Mouse (Mus musculus): ENCODE results near the gene Cfdp1. TPM values are rescaled to one million over a fixed set of nuclear protein-coding genes. Genes with fewer than 3 reads are reported as not detected.

Gene Cfdp1
- polyA plus RNA-seq, 1 experiment: 78.9 TPM

DNA sequence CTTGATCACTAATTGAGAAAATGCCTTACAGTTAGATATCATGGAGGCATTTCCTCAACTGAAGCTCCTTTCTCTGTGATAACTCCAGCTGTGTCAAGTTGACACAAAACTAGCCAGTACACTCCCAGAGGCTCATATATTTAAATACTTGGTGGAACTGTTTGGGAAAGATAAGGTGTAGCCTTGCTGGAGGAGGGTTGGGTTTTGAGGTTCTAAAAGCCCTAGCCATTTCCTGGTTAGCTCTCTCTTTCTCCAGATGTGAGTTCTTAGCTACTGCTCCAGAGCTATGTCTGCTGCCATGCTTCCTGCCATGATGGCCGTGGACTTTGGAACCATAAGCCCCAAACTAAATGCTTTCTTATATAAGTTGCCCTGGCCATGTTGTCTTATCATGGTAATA lies 33.4 kb upstream of the Cfdp1 start:
- TF ChIP-seq POLR2A (IDR thresholded peaks at IDR 0.05; ENCODE audit: extremely low read depth, insufficient read depth, low read length) (no peak), CTCF (IDR thresholded peaks at IDR 0.05; ENCODE audit: extremely low read depth, insufficient read depth, low read length) (no peak)
- H3K4me1 ChIP-seq (ENCODE audit: control insufficient read depth, insufficient read depth, low read length): no peaks in the 10 kb centered on the region
- H3K4me3 ChIP-seq (ENCODE audit: insufficient read depth, low read length): no peak overlapping the region
- no peak overlapping the region for H3K27ac ChIP-seq (ENCODE audit: insufficient read depth, low read length)

DNA sequence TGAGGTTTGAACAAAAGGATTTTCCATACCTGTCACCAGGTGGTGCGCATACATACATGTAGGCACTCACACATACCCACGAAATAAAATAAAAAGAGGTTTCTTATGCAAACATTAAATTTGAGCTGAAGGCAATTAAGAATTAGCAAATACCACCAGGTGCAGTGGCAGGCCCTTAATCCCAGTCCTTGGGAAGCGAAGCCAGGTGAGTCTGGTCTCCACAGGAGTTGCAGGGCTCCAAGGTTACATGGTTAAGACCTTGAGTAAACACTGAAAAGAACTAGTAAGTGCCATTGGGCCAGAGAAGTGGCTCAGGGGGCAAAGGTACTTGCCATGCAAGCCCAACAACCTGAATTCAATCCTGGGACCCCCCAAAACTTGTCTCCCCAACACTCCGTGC lies 29.5 kb upstream of the Cfdp1 start:
- H3K4me1 ChIP-seq (ENCODE audit: control insufficient read depth, insufficient read depth, low read length): no peaks in the 10 kb centered on the region
- H3K4me3 ChIP-seq (ENCODE audit: insufficient read depth, low read length): no peak overlapping the region
- no peak overlapping the region for H3K27ac ChIP-seq (ENCODE audit: insufficient read depth, low read length)
- no peak for TF ChIP-seq POLR2A (IDR thresholded peaks at IDR 0.05; ENCODE audit: extremely low read depth, insufficient read depth, low read length)
- TF ChIP-seq CTCF (IDR thresholded peaks at IDR 0.05; ENCODE audit: extremely low read depth, insufficient read depth, low read length): no peak

DNA sequence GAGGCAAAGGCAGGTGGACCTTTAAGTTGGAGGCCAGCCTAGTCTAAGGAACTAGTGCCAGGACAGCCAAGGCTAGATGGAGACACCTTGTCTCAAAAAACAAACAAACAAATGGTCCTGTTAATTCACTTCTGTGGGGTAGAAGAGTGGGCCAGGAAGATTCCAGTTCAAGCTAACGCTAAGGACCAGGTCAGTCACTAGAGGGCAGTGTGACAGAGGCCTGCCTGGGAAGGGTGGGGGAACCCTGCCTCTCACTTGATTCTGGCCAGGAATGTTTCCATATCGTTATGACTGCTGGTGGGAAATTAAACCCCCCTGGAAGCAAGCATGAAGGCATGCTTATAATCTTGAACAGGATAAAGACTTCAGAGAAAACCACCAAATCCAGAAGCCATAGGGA lies 27.5 kb upstream of the Cfdp1 start:
- Histone ChIP-seq H3K4me3 (ENCODE audit: insufficient read depth, low read length) (no peak overlapping the region), H3K27ac (ENCODE audit: insufficient read depth, low read length) (no peak overlapping the region), H3K4me1 (ENCODE audit: control insufficient read depth, insufficient read depth, low read length) (no peaks in the 10 kb centered on the region)
- TF ChIP-seq POLR2A (IDR thresholded peaks at IDR 0.05; ENCODE audit: extremely low read depth, insufficient read depth, low read length) (no peak), CTCF (IDR thresholded peaks at IDR 0.05; ENCODE audit: extremely low read depth, insufficient read depth, low read length) (peak; percentile 87)

DNA sequence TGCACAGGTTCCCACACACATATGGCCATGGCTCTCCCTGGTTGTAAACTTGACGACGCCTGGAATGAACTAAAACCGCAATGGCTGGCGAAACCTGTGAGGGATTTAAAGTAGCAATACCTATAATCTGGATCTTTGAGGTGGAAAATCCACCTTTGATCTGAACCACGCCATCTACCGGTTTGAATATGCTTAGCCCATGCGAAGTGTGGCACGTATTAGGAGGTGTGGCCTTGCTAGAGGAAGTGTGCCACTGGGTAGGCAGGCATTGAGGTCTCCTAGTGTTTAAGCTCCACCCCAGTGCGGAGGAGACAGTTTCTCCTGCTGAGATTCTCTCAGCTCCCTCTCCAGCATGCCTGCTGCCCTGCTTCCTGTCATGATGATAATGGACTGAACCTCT lies 23.6 kb upstream of the Cfdp1 start:
- no peak overlapping the region for H3K4me3 ChIP-seq (ENCODE audit: insufficient read depth, low read length)
- no peaks in the 10 kb centered on the region for H3K4me1 ChIP-seq (ENCODE audit: control insufficient read depth, insufficient read depth, low read length)
- TF ChIP-seq POLR2A (IDR thresholded peaks at IDR 0.05; ENCODE audit: extremely low read depth, insufficient read depth, low read length) (no peak), CTCF (IDR thresholded peaks at IDR 0.05; ENCODE audit: extremely low read depth, insufficient read depth, low read length) (no peak)
- H3K27ac ChIP-seq (ENCODE audit: insufficient read depth, low read length): no peak overlapping the region

- TF ChIP-seq POLR2A (IDR thresholded peaks at IDR 0.05; ENCODE audit: extremely low read depth, insufficient read depth, low read length) (peak; percentile 68), CTCF (IDR thresholded peaks at IDR 0.05; ENCODE audit: extremely low read depth, insufficient read depth, low read length) (peak; percentile 78)
- H3K4me3 ChIP-seq (ENCODE audit: insufficient read depth, low read length): peak within 1 kb of the TSS; percentile 63
These were observed 22.4 kb upstream of the Cfdp1 start, which contains the start of gene Tmem170 for GRCm38 (mm10) chr8:111876355-111876948. Gene Tmem170, minus strand, starts transcription at chr8:111876750.

DNA sequence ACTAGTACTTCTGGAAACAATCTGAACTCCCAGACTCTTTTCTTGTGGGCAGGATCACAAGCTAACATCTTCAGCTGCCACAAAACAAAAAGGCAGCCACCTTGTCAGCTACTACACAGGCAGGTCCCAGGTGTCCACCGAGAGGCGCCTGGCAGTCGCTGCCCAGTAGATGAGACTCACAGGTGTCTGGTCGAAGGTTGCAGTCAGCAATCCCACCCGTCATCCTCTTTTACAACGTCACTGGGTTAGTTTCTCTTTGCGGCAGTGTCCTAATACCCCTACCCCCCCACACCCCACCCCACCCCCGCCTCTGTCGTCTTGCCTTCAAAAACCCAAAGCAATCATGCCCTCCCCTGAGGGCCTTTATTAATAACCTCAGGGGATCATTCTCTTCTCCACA lies 21.7 kb upstream of the Cfdp1 start:
- no peak for TF ChIP-seq CTCF (IDR thresholded peaks at IDR 0.05; ENCODE audit: extremely low read depth, insufficient read depth, low read length)
- TF ChIP-seq POLR2A (IDR thresholded peaks at IDR 0.05; ENCODE audit: extremely low read depth, insufficient read depth, low read length): no peak

More at GRCm38 (mm10) chr8:111876355-111876948, 22.4 kb upstream of the Cfdp1 start, which contains the start of gene Tmem170:
- H3K4me1 ChIP-seq (ENCODE audit: control insufficient read depth, insufficient read depth, low read length): no peaks in the 10 kb centered on the region
- H3K27ac ChIP-seq (ENCODE audit: insufficient read depth, low read length): no peak within 1 kb of the TSS

DNA sequence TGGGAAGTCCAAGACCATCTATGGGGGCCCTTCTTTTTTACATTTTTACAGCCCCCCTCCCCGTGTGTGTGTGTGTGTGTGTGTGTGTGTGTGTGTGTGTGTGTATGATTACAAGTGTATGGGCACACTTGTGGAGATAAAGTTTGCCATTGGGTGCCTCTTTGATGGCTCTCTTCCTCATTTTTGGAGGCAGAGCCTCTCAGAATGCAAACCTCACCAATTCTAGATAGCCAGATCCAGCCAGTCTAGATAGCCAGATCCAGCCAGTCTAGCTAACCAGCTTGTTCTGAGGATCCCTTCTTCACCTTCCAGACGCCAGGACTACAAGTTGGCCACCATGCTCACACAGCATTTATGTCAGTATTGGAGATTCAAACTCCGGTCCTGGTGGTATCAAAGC lies 17.2 kb upstream of the Cfdp1 start:
- H3K27ac ChIP-seq (ENCODE audit: insufficient read depth, low read length): no peak overlapping the region
- no peak for TF ChIP-seq POLR2A (IDR thresholded peaks at IDR 0.05; ENCODE audit: extremely low read depth, insufficient read depth, low read length)
- no peak for TF ChIP-seq CTCF (IDR thresholded peaks at IDR 0.05; ENCODE audit: extremely low read depth, insufficient read depth, low read length)
- no peak overlapping the region for H3K4me3 ChIP-seq (ENCODE audit: insufficient read depth, low read length)
- no peaks in the 10 kb centered on the region for H3K4me1 ChIP-seq (ENCODE audit: control insufficient read depth, insufficient read depth, low read length)

More for the DNA sequence above, 21.7 kb upstream of the Cfdp1 start:
- Histone ChIP-seq H3K27ac (ENCODE audit: insufficient read depth, low read length) (no peak overlapping the region), H3K4me3 (ENCODE audit: insufficient read depth, low read length) (peak overlapping the region; percentile 63), H3K4me1 (ENCODE audit: control insufficient read depth, insufficient read depth, low read length) (no peaks in the 10 kb centered on the region)

- TF ChIP-seq CTCF (IDR thresholded peaks at IDR 0.05; ENCODE audit: extremely low read depth, insufficient read depth, low read length): no peak
- no peak for TF ChIP-seq POLR2A (IDR thresholded peaks at IDR 0.05; ENCODE audit: extremely low read depth, insufficient read depth, low read length)
- Histone ChIP-seq H3K4me1 (ENCODE audit: control insufficient read depth, insufficient read depth, low read length) (no peaks in the 10 kb centered on the region), H3K27ac (ENCODE audit: insufficient read depth, low read length) (no peak overlapping the region), H3K4me3 (ENCODE audit: insufficient read depth, low read length) (no peak overlapping the region)
These were observed 16.3 kb upstream of the Cfdp1 start for GRCm38 (mm10) chr8:111870379-111870778.

DNA sequence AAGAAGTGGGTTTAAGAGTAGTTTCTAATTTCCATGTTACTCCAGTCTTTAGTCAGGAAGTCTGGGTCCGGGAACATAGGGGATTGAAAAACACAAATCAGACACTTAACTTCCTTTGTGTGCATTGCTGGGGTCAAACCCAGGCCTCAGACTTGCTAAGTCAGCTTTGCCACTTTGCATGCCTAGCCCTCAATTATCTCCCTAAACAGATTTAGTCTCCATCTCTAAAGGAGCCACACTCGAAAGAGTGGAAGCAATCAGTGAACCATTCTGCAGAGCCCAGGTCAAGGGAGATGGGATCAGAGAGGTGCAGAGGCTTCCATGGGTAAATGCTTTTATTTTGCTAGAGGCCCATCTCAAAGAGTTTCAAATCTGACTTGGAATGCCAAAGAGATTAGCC lies 14.6 kb upstream of the Cfdp1 start:
- no peak overlapping the region for H3K4me3 ChIP-seq (ENCODE audit: insufficient read depth, low read length)
- H3K27ac ChIP-seq (ENCODE audit: insufficient read depth, low read length): no peak overlapping the region
- TF ChIP-seq CTCF (IDR thresholded peaks at IDR 0.05; ENCODE audit: extremely low read depth, insufficient read depth, low read length) (no peak), POLR2A (IDR thresholded peaks at IDR 0.05; ENCODE audit: extremely low read depth, insufficient read depth, low read length) (no peak)
- no peaks in the 10 kb centered on the region for H3K4me1 ChIP-seq (ENCODE audit: control insufficient read depth, insufficient read depth, low read length)

GRCm38 (mm10) chr8:111865857-111866256 lies 11.8 kb upstream of the Cfdp1 start:
- Histone ChIP-seq H3K4me3 (ENCODE audit: insufficient read depth, low read length) (no peak overlapping the region), H3K4me1 (ENCODE audit: control insufficient read depth, insufficient read depth, low read length) (no peaks in the 10 kb centered on the region), H3K27ac (ENCODE audit: insufficient read depth, low read length) (no peak overlapping the region)
- TF ChIP-seq CTCF (IDR thresholded peaks at IDR 0.05; ENCODE audit: extremely low read depth, insufficient read depth, low read length): no peak

Measured in cortical plate, adult 2 months (tissue).